Comparison of ENCODE assay signal across 8 mouse cellular contexts in the genomic region with DNA sequence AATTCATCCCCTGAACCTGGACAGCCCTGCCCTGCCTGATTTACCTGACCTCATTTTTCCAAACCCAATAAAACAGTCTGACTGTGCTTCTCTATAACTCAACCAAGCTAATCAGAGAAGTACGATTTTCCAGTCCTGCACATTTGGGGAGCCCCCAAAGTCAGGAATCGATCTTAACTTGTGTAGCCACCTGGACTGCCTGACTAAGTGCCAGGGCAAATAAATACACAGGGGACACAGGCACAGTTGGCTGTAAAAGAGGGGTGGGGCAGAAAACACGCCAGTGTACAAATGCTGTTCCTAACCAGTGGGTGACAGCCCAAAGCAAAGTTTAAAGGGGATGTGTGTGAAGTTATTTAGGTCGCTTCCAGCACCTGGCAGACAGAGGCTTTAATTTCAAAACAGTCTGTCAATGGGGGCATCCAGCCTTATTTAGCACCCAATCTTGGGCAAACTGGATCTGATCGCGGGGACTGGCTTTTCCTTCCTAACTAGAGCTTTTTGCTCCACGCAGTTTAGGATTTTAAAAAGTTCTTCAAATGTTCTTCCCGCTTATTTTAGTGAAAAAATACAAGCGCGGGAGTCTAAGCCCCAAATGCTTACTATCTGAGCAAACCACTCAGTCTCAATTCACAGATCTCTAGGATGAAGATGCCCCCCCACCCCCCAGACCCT. TPM values are rescaled to one million over a fixed set of nuclear protein-coding genes. Genes with fewer than 3 reads are reported as not detected.
DNase-seq lines count a peak whose midpoint lies in the region; ATAC-seq and TF ChIP-seq lines count a peak whose summit lies in the region.

No protein-coding gene starts in this region.

- peaks cover 10% of the 10 kb centered on the region for H3K4me1 ChIP-seq in lung, embryonic 16.5 days (replicated peaks; ENCODE audit: control insufficient read depth, insufficient read depth, low read length)
- no peaks in the 10 kb centered on the region; the same call in 1 of the 2 replicates for H3K4me1 ChIP-seq in cerebellum, adult 2 months (ENCODE audit: control insufficient read depth, insufficient read depth, low read length)
- peaks cover 10% of the 10 kb centered on the region for H3K4me1 ChIP-seq in hindbrain, embryonic 16.5 days (ENCODE audit: control insufficient read depth, insufficient read depth, low read depth, low read length)
- peaks cover 11% of the 10 kb centered on the region for H3K4me1 ChIP-seq in midbrain, embryonic 12.5 days

- DNase-seq in lung, postnatal 4 days = no peak
- peak; percentile 14 to 18 for DNase-seq in cerebellum, adult 2 months
- DNase-seq in ovary, postnatal 14 days (ENCODE audit: low spot score) = no peak
- DNase-seq in layer of hippocampus, adult 11-12 months (ENCODE audit: low spot score) = no peak
- DNase-seq in testis, postnatal 14 days (ENCODE audit: low spot score) = no peak

- H3K27me3 ChIP-seq in lung, embryonic 16.5 days (ENCODE audit: control insufficient read depth, insufficient read depth, low read depth, low read length) = no peaks in the 10 kb centered on the region
- no peaks in the 10 kb centered on the region for H3K27me3 ChIP-seq in cerebellum, adult 2 months (ENCODE audit: control insufficient read depth, insufficient read depth, low read length)
- peaks cover 3% of the 10 kb centered on the region; the same call in 1 of the 2 replicates for H3K27me3 ChIP-seq in hindbrain, embryonic 16.5 days (replicated peaks; ENCODE audit: control insufficient read depth, insufficient read depth, low read length)
- peaks cover 7% of the 10 kb centered on the region for H3K27me3 ChIP-seq in midbrain, embryonic 12.5 days

- H3K27ac ChIP-seq in lung, embryonic 16.5 days (ENCODE audit: low read length) = no peak overlapping the region
- no peak overlapping the region for H3K27ac ChIP-seq in cerebellum, adult 2 months (ENCODE audit: insufficient read depth, low read length)
- peak overlapping the region; percentile 78 for H3K27ac ChIP-seq in hindbrain, embryonic 16.5 days (ENCODE audit: low read depth, low read length)
- H3K27ac ChIP-seq in midbrain, embryonic 12.5 days (replicated peaks) = no peak overlapping the region

- H3K36me3 ChIP-seq in lung, embryonic 16.5 days (ENCODE audit: control insufficient read depth, insufficient read depth, low read length) = peaks cover 2% of the 10 kb centered on the region
- H3K36me3 ChIP-seq in hindbrain, embryonic 16.5 days (ENCODE audit: control insufficient read depth, insufficient read depth, low read length) = peaks cover 7% of the 10 kb centered on the region
- H3K36me3 ChIP-seq in midbrain, embryonic 12.5 days = peaks cover 25% of the 10 kb centered on the region

- peak overlapping the region; percentile 87 for H3K4me2 ChIP-seq in lung, embryonic 16.5 days (ENCODE audit: low read depth, low read length)
- H3K4me2 ChIP-seq in hindbrain, embryonic 16.5 days (ENCODE audit: low read length) = peak overlapping the region; percentile 95
- peak overlapping the region; percentile 69 for H3K4me2 ChIP-seq in midbrain, embryonic 12.5 days (replicated peaks)

- H3K9me3 ChIP-seq in lung, embryonic 16.5 days (ENCODE audit: control insufficient read depth, low read length) = no peaks in the 10 kb centered on the region
- H3K9me3 ChIP-seq in hindbrain, embryonic 16.5 days (ENCODE audit: control insufficient read depth, low read length) = no peaks in the 10 kb centered on the region
- no peaks in the 10 kb centered on the region for H3K9me3 ChIP-seq in midbrain, embryonic 12.5 days

- no peak for TF ChIP-seq POLR2A in cerebellum, adult 2 months (IDR thresholded peaks at IDR 0.05; ENCODE audit: borderline replicate concordance, insufficient read depth, low read length)

- no peak for ATAC-seq in lung, embryonic 16.5 days (ENCODE audit: low read depth)
- no peak for ATAC-seq in hindbrain, embryonic 16.5 days
- ATAC-seq in midbrain, embryonic 12.5 days (ENCODE audit: low FRiP score, low read depth) = no peak

- TF ChIP-seq CTCF in cerebellum, adult 2 months (IDR thresholded peaks at IDR 0.05; ENCODE audit: borderline replicate concordance, insufficient read depth, low read depth, low read length) = no peak

- WGBS in lung, embryonic 16.5 days = 1% methylated on average over 10 of the region's 10 CpGs
- WGBS in cerebellum, adult 2 months = under 1% methylated on average over 10 of the region's 10 CpGs
- 8% methylated on average over 10 of the region's 10 CpGs for WGBS in hindbrain, embryonic 16.5 days
- WGBS in midbrain, embryonic 12.5 days = 8% methylated on average over 10 of the region's 10 CpGs

- peak overlapping the region; percentile 82 for H3K9ac ChIP-seq in lung, embryonic 16.5 days (ENCODE audit: low read length)
- peak overlapping the region; percentile 89 for H3K9ac ChIP-seq in hindbrain, embryonic 16.5 days (ENCODE audit: low read depth, low read length)
- peak overlapping the region; percentile 70 for H3K9ac ChIP-seq in midbrain, embryonic 12.5 days (replicated peaks)

- peak overlapping the region; percentile 91 for H3K4me3 ChIP-seq in lung, embryonic 16.5 days (ENCODE audit: low read length)
- peak overlapping the region; percentile 93 for H3K4me3 ChIP-seq in cerebellum, adult 2 months (replicated peaks; ENCODE audit: insufficient read depth, low read depth, low read length)
- H3K4me3 ChIP-seq in hindbrain, embryonic 16.5 days (ENCODE audit: low read length) = peak overlapping the region; percentile 89
- peak overlapping the region; percentile 77 for H3K4me3 ChIP-seq in midbrain, embryonic 12.5 days

RNA-seq across cellular contexts. Expression of a gene that starts 0.7 kb away (rescaled TPM):
- 51.3 and 54.9 TPM in 2 replicates for polyA plus RNA-seq in lung, embryonic 16.5 days (2015; fragmentation: Nextera tagmentation; extraction: Ambion mirVana)
- polyA plus RNA-seq in cerebellum, adult 2 months (2012; rRNA removed) = 37.6 and 38.5 TPM in 2 replicates
- 45.3 and 45.6 TPM in 2 replicates for polyA plus RNA-seq in hindbrain, embryonic 16.5 days (2015; fragmentation: Nextera tagmentation; extraction: Ambion mirVana)
- 67.9 and 78.9 TPM in 2 replicates for polyA plus RNA-seq in midbrain, embryonic 12.5 days (2016; fragmentation: Nextera tagmentation; extraction: Ambion mirVana)

Comparison
In these comparisons a context has a peak if more than half of its experiments do, and no peak if none do; other contexts are left out.
1. DNase-seq: peak in cerebellum, adult 2 months (2 of 2); none in lung, postnatal 4 days (0 of 2), ovary, postnatal 14 days (single experiment), layer of hippocampus, adult 11-12 months (single experiment) and testis, postnatal 14 days (single experiment).
2. Peak in every context shown above with its lines, with median percentiles within 50 percentile points of each other: H3K4me2 ChIP-seq, H3K4me3 ChIP-seq and H3K9ac ChIP-seq.